Mouse (Mus musculus) heart, embryonic 11.5 days (tissue): ENCODE results near the gene Fes. TPM values are rescaled to one million over a fixed set of nuclear protein-coding genes. Genes with fewer than 3 reads are reported as not detected.

Source experiments
- ATAC-seq: fragments of 200-750 bp; cut with Nextera tagmentation; replicated peaks from 2 replicates; pipeline ENCODE4 v1.8.0; 2017; ENCODE audit warnings: moderate library complexity; ENCODE audit not compliant: insufficient number of reproducible peaks, low FRiP score, low TSS enrichment
- H3K27ac ChIP-seq: fragments of 300-500 bp; sonication (generic); 2 replicates; pipeline ENCODE4 v1.5.1; 2014; ENCODE audit warnings: mild to moderate bottlenecking, low read depth, low read length
- H3K27me3 ChIP-seq: fragments of 300-500 bp; sonication (generic); 2 replicates; pipeline ENCODE4 v1.6.1; 2014; ENCODE audit warnings: mild to moderate bottlenecking, low read length, mixed read lengths; ENCODE audit not compliant: control insufficient read depth, insufficient read depth
- H3K36me3 ChIP-seq: fragments of 300-500 bp; sonication (generic); 2 replicates; pipeline ENCODE4 v1.6.1; 2014; ENCODE audit warnings: mild to moderate bottlenecking, low read length, moderate library complexity, mixed read lengths; ENCODE audit not compliant: control insufficient read depth, insufficient read depth
- H3K4me1 ChIP-seq: fragments of 300-500 bp; sonication (generic); 2 replicates; pipeline ENCODE4 v1.6.1; 2014; ENCODE audit warnings: low read length; ENCODE audit not compliant: control insufficient read depth, insufficient read depth
- H3K4me2 ChIP-seq: fragments of 300-500 bp; sonication (generic); 2 replicates; pipeline ENCODE4 v1.6.1; 2014; ENCODE audit warnings: mild to moderate bottlenecking, moderate library complexity
- H3K4me3 ChIP-seq: fragments of 300-500 bp; sonication (generic); 2 replicates; pipeline ENCODE4 v1.5.1; 2014; ENCODE audit warnings: low read depth, low read length
- H3K9ac ChIP-seq: fragments of 300-500 bp; sonication (generic); 2 replicates; pipeline ENCODE4 v1.6.1; 2014; ENCODE audit warnings: mild to moderate bottlenecking, low read depth, low read length, moderate library complexity
- H3K9me3 ChIP-seq: fragments of 300-500 bp; sonication (generic); replicated peaks from 2 replicates; pipeline ENCODE4 v1.6.1; 2016; ENCODE audit warnings: low read length; ENCODE audit not compliant: control insufficient read depth
- WGBS: fragments of 180-500 bp; shearing (Covaris S2); extraction: QIAGEN DNeasy Blood & Tissue Kit; methylation state at CpG from one replicate; pipeline ENCODE4 v1.1.7; 2014; ENCODE audit not compliant: insufficient replicate concordance; 5-methylcytosine and 5-hydroxymethylcytosine counted together
- polyA plus RNA-seq: library from polyadenylated mRNA; unstranded; fragments of >200 nt; fragmentation: Nextera tagmentation; extraction: Ambion mirVana; gene quantifications from 2 replicates; pipeline ENCODE4 v1.2.1, GENCODE M21; 2014

Fes gene
- polyA plus RNA-seq, 1 experiment from 2014 or later: 7.1 TPM

DNA sequence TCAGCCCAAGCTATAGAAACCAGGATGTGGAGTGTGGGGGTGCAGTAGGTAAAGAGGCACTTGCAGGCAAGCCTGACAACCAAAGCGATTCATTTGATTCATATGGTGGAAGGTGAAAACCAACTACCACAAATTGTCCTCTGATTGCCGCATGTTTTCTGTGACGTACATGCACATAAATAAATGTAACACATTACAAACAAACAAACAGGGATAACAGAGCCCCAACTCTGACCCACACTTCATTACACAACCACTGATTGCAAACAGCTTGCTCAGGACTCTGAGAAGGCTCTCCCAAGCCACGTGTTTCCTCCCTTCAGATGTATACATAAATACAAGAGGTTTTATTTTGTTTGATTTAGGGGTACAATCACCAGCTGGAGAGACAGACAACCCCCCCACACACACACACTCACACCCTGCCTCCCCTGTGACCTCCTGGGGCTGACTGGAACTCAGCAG is 17.7 kb downstream of the Fes start:
- Histone ChIP-seq H3K4me2 (peak overlapping the region; percentile 82), H3K27me3 (0 out of 2 replicates have a peak, but pooled peaks cover 2% of the 10 kb centered on the region), H3K4me1 (peaks cover 15% of the 10 kb centered on the region), H3K36me3 (peaks cover 16% of the 10 kb centered on the region; the same call in 1 of the 2 replicates), H3K27ac (peak overlapping the region; percentile 65), H3K4me3 (peak overlapping the region; percentile 87), H3K9me3 (no peaks in the 10 kb centered on the region), H3K9ac (peak overlapping the region; percentile 85)
- no peak for ATAC-seq
- 53% methylated on average over 4 of the region's 4 CpGs for WGBS

DNA sequence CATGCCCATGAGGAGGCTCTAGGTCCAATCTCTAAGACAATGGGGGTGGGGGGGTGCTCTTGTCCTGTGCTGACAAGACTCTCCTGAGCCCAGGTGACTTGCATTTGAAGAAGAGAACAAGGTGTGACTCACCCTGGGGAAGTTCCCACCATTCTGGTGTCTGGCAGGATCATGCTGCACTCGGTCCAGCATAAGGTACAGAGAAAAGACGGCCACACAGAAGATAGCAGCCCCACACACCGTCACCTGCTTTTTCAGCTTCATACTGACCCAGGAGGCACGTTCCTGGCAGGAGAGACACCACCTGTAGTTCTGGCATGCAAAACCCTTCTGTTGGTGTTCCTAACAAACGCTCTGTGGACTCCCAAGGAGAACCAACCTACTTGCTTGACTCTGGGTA is 18.3 kb downstream of the Fes start:
- Histone ChIP-seq H3K4me2 (peak overlapping the region; percentile 82), H3K9me3 (no peaks in the 10 kb centered on the region), H3K4me1 (peaks cover 15% of the 10 kb centered on the region), H3K4me3 (peak overlapping the region; percentile 87; the same call in 1 of the 2 replicates), H3K27ac (no peak overlapping the region), H3K27me3 (0 out of 2 replicates have a peak, but pooled peaks cover 2% of the 10 kb centered on the region), H3K9ac (no peak overlapping the region), H3K36me3 (peaks cover 19% of the 10 kb centered on the region)
- 64% methylated on average over 5 of the region's 5 CpGs for WGBS
- ATAC-seq: no peak

DNA sequence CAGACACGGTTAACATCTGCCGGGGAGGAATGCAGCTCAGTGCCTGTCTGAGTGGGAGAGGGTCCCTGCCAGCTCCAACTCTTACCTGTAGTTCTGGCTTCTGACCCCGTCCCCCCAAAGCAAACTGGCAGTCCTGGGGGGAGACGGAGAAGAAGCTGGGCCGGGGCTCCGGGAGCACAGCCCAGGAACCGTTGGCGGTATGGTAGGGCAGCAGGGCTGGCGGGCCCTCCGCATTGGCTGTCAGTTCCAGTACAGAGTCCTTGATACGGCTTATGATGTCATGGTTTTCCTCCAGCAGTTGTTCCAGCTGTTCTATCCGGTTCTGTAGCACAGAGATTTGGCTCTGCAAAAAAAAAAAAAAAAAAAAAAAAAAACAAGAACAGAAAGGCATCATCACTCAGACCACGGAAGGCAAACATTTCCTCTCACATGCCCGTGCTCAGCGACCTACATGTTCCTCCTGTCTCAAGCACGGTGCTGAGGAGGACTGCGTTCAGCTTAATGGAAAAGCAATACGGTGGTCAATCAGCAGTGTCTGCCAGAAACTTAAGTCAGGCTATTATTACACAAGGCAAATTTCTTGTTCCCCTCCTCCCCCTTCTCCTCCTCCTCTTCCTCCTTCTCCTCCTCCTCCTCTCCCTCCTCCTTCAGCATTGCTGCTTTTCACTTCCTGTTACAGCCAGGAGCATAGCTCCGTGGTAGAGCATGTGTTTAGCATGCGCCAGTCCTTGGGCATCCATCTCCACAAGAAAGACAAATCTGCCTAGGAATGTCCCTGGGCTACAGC is 18.9 kb downstream of the Fes start:
- no peaks in the 10 kb centered on the region for H3K9me3 ChIP-seq
- H3K27ac ChIP-seq: peak overlapping the region; percentile 11; the same call in 1 of the 2 replicates
- no peak overlapping the region for H3K9ac ChIP-seq
- peaks cover 25% of the 10 kb centered on the region for H3K36me3 ChIP-seq
- peaks cover 15% of the 10 kb centered on the region for H3K4me1 ChIP-seq
- peak overlapping the region; percentile 82; the same call in 1 of the 2 replicates for H3K4me2 ChIP-seq
- ATAC-seq: no peak
- H3K27me3 ChIP-seq: 0 out of 2 replicates have a peak, but pooled peaks cover 2% of the 10 kb centered on the region
- H3K4me3 ChIP-seq: no peak overlapping the region
- 70% methylated on average over 20 of the region's 20 CpGs for WGBS

DNA sequence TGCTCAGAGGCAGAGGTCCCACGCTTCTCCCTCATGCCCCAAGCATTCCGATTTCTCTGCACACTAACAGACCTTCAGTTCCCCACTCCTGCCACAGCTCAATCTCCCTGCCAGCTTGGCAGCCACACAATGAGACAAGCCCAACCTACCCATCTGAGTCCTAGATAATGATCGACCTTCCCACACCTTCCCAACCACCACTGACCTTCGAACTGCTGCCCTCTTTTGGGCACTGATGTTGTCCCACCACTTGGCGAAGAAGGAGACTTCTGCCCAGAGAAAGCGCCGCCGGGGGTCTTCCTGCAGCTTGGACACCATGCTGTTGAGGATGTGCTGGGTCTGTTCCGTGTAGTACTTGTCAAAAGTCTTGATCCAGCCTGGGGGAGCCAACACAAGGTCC is 19.7 kb downstream of the Fes start:
- 82% methylated on average over 9 of the region's 9 CpGs for WGBS
- Histone ChIP-seq H3K9me3 (no peaks in the 10 kb centered on the region), H3K27me3 (no peaks in the 10 kb centered on the region), H3K4me1 (peaks cover 15% of the 10 kb centered on the region), H3K27ac (no peak overlapping the region), H3K9ac (no peak overlapping the region), H3K4me3 (no peak overlapping the region), H3K36me3 (peaks cover 33% of the 10 kb centered on the region), H3K4me2 (no peak overlapping the region)
- no peak for ATAC-seq

GRCm38 (mm10) chr7:80367232-80367631 is 20.5 kb downstream of the Fes start:
- Histone ChIP-seq H3K9ac (no peak overlapping the region), H3K4me2 (no peak overlapping the region), H3K36me3 (peaks cover 41% of the 10 kb centered on the region), H3K4me1 (peaks cover 15% of the 10 kb centered on the region), H3K27ac (no peak overlapping the region), H3K4me3 (no peak overlapping the region), H3K9me3 (no peaks in the 10 kb centered on the region), H3K27me3 (no peaks in the 10 kb centered on the region)
- ATAC-seq: no peak
- WGBS: 94% methylated on average over 7 of the region's 7 CpGs

DNA sequence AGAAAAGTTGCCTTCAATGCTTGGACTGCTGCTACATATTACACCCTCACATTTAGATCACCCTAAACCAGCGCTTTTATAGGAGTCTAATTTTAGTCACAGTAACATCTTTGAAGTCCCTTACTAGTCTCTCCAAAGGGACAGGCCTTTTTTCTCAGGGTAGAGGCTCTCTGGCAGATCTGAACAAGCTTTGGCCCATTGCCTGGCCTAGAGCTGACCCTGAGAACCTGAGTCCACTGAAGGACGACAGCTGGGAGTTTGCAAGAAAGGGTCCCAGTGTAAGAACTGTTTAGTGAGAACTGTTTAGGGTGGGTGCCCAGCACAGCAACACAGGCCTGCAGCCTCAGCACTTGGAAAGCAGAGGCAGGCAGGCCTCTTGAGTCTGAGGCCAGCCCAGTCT is 22.0 kb downstream of the Fes start:
- no peak for ATAC-seq

DNA sequence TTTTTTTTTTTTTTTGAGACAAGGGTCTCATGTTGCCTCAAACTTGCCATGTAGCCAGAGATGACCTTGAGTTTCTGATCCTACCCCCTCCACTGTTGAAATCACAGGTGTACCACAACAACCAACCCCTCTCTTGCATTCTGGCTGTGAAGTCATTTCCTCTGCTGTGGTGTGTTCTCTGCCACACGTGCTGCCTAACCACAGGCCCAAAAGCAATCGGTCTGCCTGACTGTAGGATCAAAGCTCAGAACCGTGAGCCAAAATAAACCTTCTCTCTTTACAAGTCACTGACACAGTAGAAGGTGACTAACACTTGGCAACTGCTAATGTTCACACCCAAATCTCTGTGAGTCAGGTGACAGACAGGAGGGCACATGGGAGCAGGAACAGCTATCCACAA is 27.3 kb downstream of the Fes start:
- WGBS: 53% methylated on average over 3 of the region's 3 CpGs
- Histone ChIP-seq H3K4me1 (no peaks in the 10 kb centered on the region), H3K9me3 (no peaks in the 10 kb centered on the region), H3K9ac (no peak overlapping the region), H3K27me3 (no peaks in the 10 kb centered on the region), H3K27ac (no peak overlapping the region), H3K4me3 (no peak overlapping the region), H3K4me2 (no peak overlapping the region), H3K36me3 (peaks cover 49% of the 10 kb centered on the region)
- no peak for ATAC-seq

More for the DNA sequence above, 22.0 kb downstream of the Fes start:
- H3K9me3 ChIP-seq: no peaks in the 10 kb centered on the region
- 69% methylated on average over 2 of the region's 2 CpGs for WGBS
- no peaks in the 10 kb centered on the region for H3K27me3 ChIP-seq
- H3K4me2 ChIP-seq: no peak overlapping the region
- H3K9ac ChIP-seq: no peak overlapping the region
- H3K27ac ChIP-seq: no peak overlapping the region
- H3K4me3 ChIP-seq: no peak overlapping the region
- H3K4me1 ChIP-seq: peaks cover 15% of the 10 kb centered on the region
- H3K36me3 ChIP-seq: peaks cover 50% of the 10 kb centered on the region

DNA sequence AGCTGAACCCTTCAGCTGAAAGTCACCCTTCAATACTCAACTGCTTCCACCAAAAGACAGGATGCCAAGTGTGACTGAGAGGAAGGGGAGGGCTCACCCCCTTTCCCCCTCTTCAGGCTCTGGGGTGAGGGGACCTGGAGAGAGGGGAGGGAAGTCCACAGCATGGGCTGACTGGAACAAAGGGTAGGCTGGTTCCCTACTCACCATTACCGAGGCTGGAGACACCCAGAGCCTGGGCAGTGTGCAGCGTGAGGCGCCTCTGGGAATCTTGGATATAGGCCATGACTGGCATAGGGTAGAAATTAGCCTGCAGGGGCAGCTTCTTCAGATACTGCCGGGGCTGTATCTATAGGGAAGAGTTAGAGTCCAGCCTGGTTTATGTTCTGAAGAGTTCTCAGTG is 29.7 kb downstream of the Fes start:
- Histone ChIP-seq H3K36me3 (peaks cover 36% of the 10 kb centered on the region), H3K4me3 (no peak overlapping the region), H3K9ac (no peak overlapping the region)

More for the DNA sequence above, 29.7 kb downstream of the Fes start:
- Histone ChIP-seq H3K4me2 (no peak overlapping the region), H3K27ac (peak overlapping the region; percentile 47; the same call in 1 of the 2 replicates), H3K9me3 (no peaks in the 10 kb centered on the region), H3K27me3 (no peaks in the 10 kb centered on the region), H3K4me1 (no peaks in the 10 kb centered on the region)
- ATAC-seq: no peak
- 77% methylated on average over 4 of the region's 4 CpGs for WGBS
